Mouse (Mus musculus): ENCODE measurements at regions not wholly inside any gene's neighbourhood (a gene's known extent, or its start where the extent isn't known, plus 50 kb on each side); places are given as distances from the start of the nearest gene placed in this dataset.

- 46% methylated on average over 22 of the region's 22 CpGs for WGBS
- no peak overlapping the region for H3K27ac ChIP-seq (ENCODE audit: insufficient read depth, low read depth, low read length)
Observed at GRCm38 (mm10) chr13:73008856-73009546, 251.3 kb upstream of the Irx4 start.

GRCm38 (mm10) chr13:73009547-73010475, 250.5 kb upstream of the Irx4 start:
- Histone ChIP-seq H3K4me3 (ENCODE audit: insufficient read depth, low read depth, low read length) (no peak overlapping the region), H3K36me3 (ENCODE audit: control insufficient read depth, insufficient read depth, low read length) (no peaks in the 10 kb centered on the region), H3K4me1 (ENCODE audit: control insufficient read depth, insufficient read depth, low read length) (no peaks in the 10 kb centered on the region), H3K27me3 (replicated peaks; ENCODE audit: control insufficient read depth, insufficient read depth, low read length) (no peaks in the 10 kb centered on the region), H3K27ac (ENCODE audit: insufficient read depth, low read depth, low read length) (no peak overlapping the region)
- 74% methylated on average over 15 of the region's 15 CpGs for WGBS
- TF ChIP-seq CTCF (conservative IDR thresholded peaks at IDR 0.05; ENCODE audit: insufficient read depth, insufficient read length, low read depth, low read length) (no peak), POLR2A (IDR thresholded peaks at IDR 0.05; ENCODE audit: low read depth, low read length) (no peak)
- no peak for DNase-seq

More at GRCm38 (mm10) chr13:73008856-73009546, 251.3 kb upstream of the Irx4 start:
- DNase-seq = no peak
- no peaks in the 10 kb centered on the region for H3K4me1 ChIP-seq (ENCODE audit: control insufficient read depth, insufficient read depth, low read length)
- no peaks in the 10 kb centered on the region for H3K36me3 ChIP-seq (ENCODE audit: control insufficient read depth, insufficient read depth, low read length)
- no peaks in the 10 kb centered on the region for H3K27me3 ChIP-seq (replicated peaks; ENCODE audit: control insufficient read depth, insufficient read depth, low read length)
- TF ChIP-seq POLR2A (IDR thresholded peaks at IDR 0.05; ENCODE audit: low read depth, low read length) (no peak), CTCF (conservative IDR thresholded peaks at IDR 0.05; ENCODE audit: insufficient read depth, insufficient read length, low read depth, low read length) (no peak)
- no peak overlapping the region for H3K4me3 ChIP-seq (ENCODE audit: insufficient read depth, low read depth, low read length)

- Histone ChIP-seq H3K4me3 (ENCODE audit: insufficient read depth, low read depth, low read length) (no peak overlapping the region), H3K27me3 (replicated peaks; ENCODE audit: control insufficient read depth, insufficient read depth, low read length) (no peaks in the 10 kb centered on the region), H3K27ac (ENCODE audit: insufficient read depth, low read depth, low read length) (no peak overlapping the region), H3K4me1 (ENCODE audit: control insufficient read depth, insufficient read depth, low read length) (no peaks in the 10 kb centered on the region), H3K36me3 (ENCODE audit: control insufficient read depth, insufficient read depth, low read length) (no peaks in the 10 kb centered on the region)
- 93% methylated on average over 10 of the region's 10 CpGs for WGBS
- no peak for DNase-seq
- no peak for TF ChIP-seq POLR2A (IDR thresholded peaks at IDR 0.05; ENCODE audit: low read depth, low read length)
- no peak for TF ChIP-seq CTCF (conservative IDR thresholded peaks at IDR 0.05; ENCODE audit: insufficient read depth, insufficient read length, low read depth, low read length)
Observed at GRCm38 (mm10) chr13:73019181-73019580, 241.1 kb upstream of the Irx4 start.

GRCm38 (mm10) chr13:73031217-73031616, 229.1 kb upstream of the Irx4 start:
- no peak for DNase-seq

GRCm38 (mm10) chr13:73033055-73033454, 227.2 kb upstream of the Irx4 start:
- Histone ChIP-seq H3K36me3 (ENCODE audit: control insufficient read depth, insufficient read depth, low read length) (no peaks in the 10 kb centered on the region), H3K27me3 (replicated peaks; ENCODE audit: control insufficient read depth, insufficient read depth, low read length) (no peaks in the 10 kb centered on the region), H3K27ac (ENCODE audit: insufficient read depth, low read depth, low read length) (no peak overlapping the region), H3K4me1 (ENCODE audit: control insufficient read depth, insufficient read depth, low read length) (no peaks in the 10 kb centered on the region), H3K4me3 (ENCODE audit: insufficient read depth, low read depth, low read length) (no peak overlapping the region)
- DNase-seq = peak; percentile 59
- 26% methylated on average over 3 of the region's 3 CpGs for WGBS
- peak; percentile 76 for TF ChIP-seq CTCF (conservative IDR thresholded peaks at IDR 0.05; ENCODE audit: insufficient read depth, insufficient read length, low read depth, low read length)
- no peak for TF ChIP-seq POLR2A (IDR thresholded peaks at IDR 0.05; ENCODE audit: low read depth, low read length)

More at GRCm38 (mm10) chr13:73031217-73031616, 229.1 kb upstream of the Irx4 start:
- TF ChIP-seq POLR2A (IDR thresholded peaks at IDR 0.05; ENCODE audit: low read depth, low read length) (no peak), CTCF (conservative IDR thresholded peaks at IDR 0.05; ENCODE audit: insufficient read depth, insufficient read length, low read depth, low read length) (no peak)
- Histone ChIP-seq H3K4me1 (ENCODE audit: control insufficient read depth, insufficient read depth, low read length) (no peaks in the 10 kb centered on the region), H3K27me3 (replicated peaks; ENCODE audit: control insufficient read depth, insufficient read depth, low read length) (no peaks in the 10 kb centered on the region), H3K4me3 (ENCODE audit: insufficient read depth, low read depth, low read length) (no peak overlapping the region), H3K36me3 (ENCODE audit: control insufficient read depth, insufficient read depth, low read length) (no peaks in the 10 kb centered on the region), H3K27ac (ENCODE audit: insufficient read depth, low read depth, low read length) (no peak overlapping the region)
- 61% methylated on average over 3 of the region's 3 CpGs for WGBS

GRCm38 (mm10) chr13:73034065-73034831, 226.0 kb upstream of the Irx4 start:
- 30% methylated on average over 10 of the region's 10 CpGs for WGBS
- Histone ChIP-seq H3K4me1 (ENCODE audit: control insufficient read depth, insufficient read depth, low read length) (no peaks in the 10 kb centered on the region), H3K36me3 (ENCODE audit: control insufficient read depth, insufficient read depth, low read length) (no peaks in the 10 kb centered on the region), H3K27ac (ENCODE audit: insufficient read depth, low read depth, low read length) (no peak overlapping the region), H3K4me3 (ENCODE audit: insufficient read depth, low read depth, low read length) (no peak overlapping the region), H3K27me3 (replicated peaks; ENCODE audit: control insufficient read depth, insufficient read depth, low read length) (no peaks in the 10 kb centered on the region)
- TF ChIP-seq CTCF (conservative IDR thresholded peaks at IDR 0.05; ENCODE audit: insufficient read depth, insufficient read length, low read depth, low read length) = no peak
- no peak for TF ChIP-seq POLR2A (IDR thresholded peaks at IDR 0.05; ENCODE audit: low read depth, low read length)
- peak; percentile 28 for DNase-seq
